Mouse (Mus musculus) c-Kit-positive CD71-positive TER-119-positive erythroid progenitor cells, embryonic 14.5 days (primary cell): ENCODE data around the gene Rbfox1.

Source experiments
- DNase-seq: peaks from one replicate; pipeline ENCODE4 v3.0.0-alpha.2; 2013; ENCODE audit warnings: low spot score

Rbfox1 gene

DNA sequence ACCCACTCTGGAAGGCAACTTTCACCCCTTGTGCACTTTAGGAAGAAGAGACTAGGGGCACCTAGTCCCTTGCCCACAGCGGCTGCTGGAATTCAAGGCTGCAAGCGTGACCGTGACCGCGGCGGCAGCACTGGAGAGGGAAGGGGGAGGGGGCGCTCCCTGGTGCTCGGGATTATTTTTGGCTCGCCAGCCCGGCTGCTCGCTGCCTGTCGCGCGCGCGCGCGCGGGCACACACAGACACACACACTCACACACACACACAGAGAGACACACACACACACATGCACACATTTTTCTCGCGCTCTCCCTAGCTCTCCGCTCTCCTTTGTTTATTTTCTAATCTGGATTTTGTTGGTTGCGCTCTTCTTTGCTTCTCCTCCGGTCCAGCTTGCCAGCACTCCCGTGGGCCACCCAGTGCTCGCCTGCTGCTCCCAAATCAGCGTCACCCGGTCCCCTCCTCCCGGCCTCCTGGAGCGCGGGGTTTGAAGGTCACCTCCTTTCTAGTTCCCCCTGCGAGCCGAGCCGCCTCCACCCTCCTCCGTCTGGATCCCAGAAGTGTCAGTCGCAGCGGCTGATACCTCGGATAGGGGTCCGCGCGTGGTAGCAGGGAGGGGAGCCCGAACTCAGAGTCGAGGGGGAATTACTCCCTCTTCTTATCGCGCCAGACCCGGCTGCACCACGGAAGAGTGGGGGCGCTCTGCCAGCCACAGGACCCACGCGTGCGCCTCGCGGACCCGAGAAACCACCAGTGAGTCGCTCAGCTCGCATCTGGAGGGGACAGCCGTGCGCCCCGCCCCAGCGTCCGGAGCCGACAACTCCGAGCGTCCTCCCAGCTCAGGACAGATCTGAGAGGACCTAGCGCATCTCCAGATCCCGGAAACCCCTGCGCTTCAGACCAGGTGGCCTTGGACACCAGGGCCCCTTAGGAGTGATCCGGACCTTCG is at the start of gene Rbfox1:
TSS of gene Rbfox1 (plus strand) at position 610 of the 944 bp plus-strand sequence.
- DNase-seq: no peak

DNA sequence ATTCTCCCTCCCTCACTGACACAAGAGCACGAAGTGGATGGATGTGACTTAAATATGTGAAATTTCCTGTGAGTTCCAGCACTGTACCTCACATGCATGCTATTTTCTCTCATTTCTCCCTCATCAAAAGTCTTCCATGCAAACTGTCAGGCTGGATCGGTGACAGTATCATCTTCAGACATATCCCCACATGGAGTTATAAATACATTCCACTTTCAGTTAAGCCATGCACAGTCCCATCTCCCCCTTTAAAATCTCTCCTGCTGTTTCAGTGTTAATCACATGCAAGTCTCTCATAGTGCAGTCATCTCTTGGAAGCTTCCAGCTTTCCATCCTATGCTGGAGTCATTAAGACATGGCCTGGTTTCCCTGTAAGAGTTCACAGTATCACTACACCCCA is 48.4 kb upstream of the Rbfox1 start:
- no peak for DNase-seq

- DNase-seq: no peak
Observed at GRCm38 (mm10) chr16:5841167-5841566, 44.0 kb upstream of the Rbfox1 start.

GRCm38 (mm10) chr16:5845645-5846044 is 39.5 kb upstream of the Rbfox1 start:
- DNase-seq: no peak

DNA sequence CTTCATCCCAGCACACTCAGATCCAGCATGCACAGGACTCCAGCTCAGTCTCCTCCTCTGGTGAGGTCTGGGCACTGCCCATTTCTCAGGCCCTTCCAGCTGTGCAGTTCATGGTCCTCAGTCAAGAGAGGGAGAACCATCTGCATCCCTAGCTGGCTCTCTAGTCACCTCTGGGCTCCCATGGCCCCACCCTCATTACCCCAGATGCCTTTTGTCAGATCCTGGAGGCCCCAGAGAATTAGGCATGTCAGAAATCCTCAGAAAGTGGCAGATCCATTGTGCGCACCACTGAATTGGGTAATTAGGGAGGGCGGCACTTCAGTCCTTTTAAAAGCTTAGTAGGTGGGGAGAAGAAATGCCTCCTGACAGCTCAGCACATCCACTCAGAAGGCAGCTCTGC is 32.1 kb upstream of the Rbfox1 start:
- DNase-seq: no peak

- no peak for DNase-seq
Observed at GRCm38 (mm10) chr16:5864350-5864749, 20.8 kb upstream of the Rbfox1 start.

GRCm38 (mm10) chr16:5866966-5867365 is 18.2 kb upstream of the Rbfox1 start:
- DNase-seq: no peak

GRCm38 (mm10) chr16:5870391-5870790 is 14.8 kb upstream of the Rbfox1 start:
- no peak for DNase-seq

DNA sequence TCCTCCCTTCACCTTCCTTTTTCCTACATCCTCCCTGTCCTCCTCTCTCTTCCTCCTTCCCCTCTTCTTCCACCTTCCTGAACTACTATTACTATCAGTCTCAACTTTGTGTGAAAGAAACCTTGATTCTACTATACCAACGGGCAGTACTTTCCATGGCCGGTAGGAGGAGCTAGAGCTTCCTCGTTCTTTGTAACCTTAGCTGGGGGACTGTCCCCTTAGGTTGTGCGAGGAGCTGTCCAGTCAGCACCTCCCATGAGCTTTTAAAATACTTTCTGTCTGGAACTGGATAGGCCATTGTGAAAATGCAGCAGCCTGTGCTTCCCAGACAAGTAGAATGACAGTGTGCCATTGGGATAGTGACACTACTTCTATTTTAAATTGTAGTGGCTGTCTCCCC is 3.3 kb upstream of the Rbfox1 start:
- DNase-seq: peak; percentile 32

- no peak for DNase-seq
Observed at GRCm38 (mm10) chr16:5885690-5886050, 515 bp downstream of the Rbfox1 start.

- no peak for DNase-seq
Observed at GRCm38 (mm10) chr16:5895564-5895963, 10.4 kb downstream of the Rbfox1 start.

- no peak for DNase-seq
Observed at GRCm38 (mm10) chr16:5898330-5898729, 13.2 kb downstream of the Rbfox1 start.

- no peak for DNase-seq
Observed at GRCm38 (mm10) chr16:5910742-5911141, 25.6 kb downstream of the Rbfox1 start.

DNA sequence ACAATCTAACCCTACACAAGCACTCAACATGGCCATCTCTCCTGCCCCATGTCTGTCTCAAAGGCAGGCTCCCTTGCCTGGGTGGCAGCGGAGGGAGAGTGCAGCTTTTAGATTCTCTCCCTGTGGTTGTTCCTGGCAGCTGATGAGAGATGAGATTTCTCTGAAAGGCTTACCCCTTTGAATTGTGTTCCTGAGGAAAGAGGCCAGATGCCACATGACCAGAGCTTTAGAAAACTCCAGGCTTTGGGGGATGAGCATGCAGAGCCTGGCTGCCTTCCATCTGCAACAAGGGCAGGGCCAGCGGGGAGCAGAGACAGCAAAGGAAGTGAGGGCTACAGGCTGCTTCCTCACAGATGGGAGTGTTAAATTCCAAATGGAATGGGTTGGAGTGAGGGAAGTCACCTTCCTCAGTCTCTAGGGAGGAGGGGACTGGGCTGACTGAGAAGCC is 26.7 kb downstream of the Rbfox1 start:
- DNase-seq: no peak

GRCm38 (mm10) chr16:5917937-5918336 is 32.8 kb downstream of the Rbfox1 start:
- no peak for DNase-seq

DNA sequence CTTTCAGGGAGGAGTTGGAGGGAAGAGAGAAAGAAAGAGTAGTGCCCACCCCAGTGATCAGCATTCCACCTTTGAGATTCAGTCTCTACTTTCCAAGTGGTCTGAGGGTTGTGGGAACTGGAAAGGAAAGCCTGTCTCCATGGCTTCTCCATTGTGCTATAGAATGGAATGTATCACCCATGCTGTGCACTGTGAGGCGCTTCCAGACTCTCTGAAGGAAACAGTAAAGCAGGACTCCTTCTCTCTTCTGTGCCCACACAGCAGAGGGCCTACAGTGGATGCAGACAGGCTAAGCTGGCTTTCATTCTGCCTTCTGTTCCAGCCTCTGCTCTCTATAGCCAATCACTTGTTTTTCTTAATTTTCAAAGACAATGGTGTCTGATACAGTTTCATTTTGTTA is 41.8 kb downstream of the Rbfox1 start:
- DNase-seq: no peak

DNA sequence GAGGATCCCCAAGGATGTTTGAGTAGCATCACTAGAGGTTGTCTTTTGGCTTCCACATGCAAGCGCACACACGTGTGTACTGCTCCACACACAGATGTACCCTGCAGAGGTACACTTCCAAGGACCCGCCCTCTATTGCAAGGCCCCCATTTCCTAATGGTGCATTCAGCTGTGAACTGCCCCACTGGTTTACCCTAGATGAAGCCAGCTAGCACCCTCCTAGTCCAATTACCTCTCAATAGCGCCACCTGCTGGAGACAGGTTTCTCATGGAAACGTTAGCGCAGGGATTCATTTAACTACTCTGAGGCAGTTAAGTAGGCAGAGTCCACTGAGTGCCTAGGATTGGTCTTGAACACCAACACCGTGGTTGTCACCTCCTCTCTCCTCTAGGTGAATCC is 46.5 kb downstream of the Rbfox1 start:
- DNase-seq: peak; percentile 57

- peak; percentile 3 for DNase-seq
Observed at GRCm38 (mm10) chr16:5940016-5940415, 54.9 kb downstream of the Rbfox1 start.

- no peak for DNase-seq
Observed at GRCm38 (mm10) chr16:5945682-5946081, 60.5 kb downstream of the Rbfox1 start.

- DNase-seq: no peak
Observed at GRCm38 (mm10) chr16:5953106-5953505, 68.0 kb downstream of the Rbfox1 start.

- no peak for DNase-seq
Observed at GRCm38 (mm10) chr16:5957418-5957817, 72.3 kb downstream of the Rbfox1 start.

DNA sequence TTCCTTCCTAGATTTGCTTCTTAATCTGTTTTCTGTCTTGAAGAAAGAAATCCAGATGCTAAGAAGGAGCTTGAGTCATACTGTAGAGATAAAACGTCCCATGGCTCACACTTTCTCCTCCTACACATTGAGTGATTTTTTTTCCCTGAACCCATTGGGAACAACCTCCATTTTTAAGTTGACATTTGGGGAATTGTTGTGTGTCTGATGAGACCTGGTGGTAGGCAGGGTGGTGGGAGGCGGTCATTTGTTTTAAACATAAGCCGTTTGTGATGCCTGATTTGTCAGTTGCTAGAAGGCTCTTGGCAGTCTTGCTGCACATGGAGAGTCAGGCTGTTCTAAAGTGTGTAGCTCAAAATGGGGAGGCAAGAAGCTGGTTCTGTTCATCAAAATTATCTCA is 76.6 kb downstream of the Rbfox1 start:
- no peak for DNase-seq

DNA sequence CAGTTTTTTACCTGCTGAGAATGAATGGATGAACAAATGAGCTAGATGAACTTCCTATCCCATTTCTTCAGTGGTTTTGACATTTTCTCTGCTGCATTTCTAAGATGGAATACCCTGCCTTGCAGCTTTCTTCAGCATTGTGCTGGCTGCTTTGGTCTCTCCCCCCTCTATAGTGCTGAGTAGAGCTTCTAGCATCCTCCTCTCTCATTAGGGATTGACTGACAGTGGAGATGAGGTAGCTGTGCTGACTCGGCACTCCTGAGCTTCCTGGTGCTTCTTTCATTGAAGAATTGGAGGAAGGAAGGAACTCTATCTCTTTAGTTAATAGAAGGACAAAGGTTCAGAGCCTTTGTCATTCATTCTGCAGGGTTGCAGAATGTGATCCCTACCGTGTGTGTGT is 89.0 kb downstream of the Rbfox1 start:
- no peak for DNase-seq
